Mouse (Mus musculus): ENCODE results near the gene Fyn. TPM values are rescaled to one million over a fixed set of nuclear protein-coding genes. Genes with fewer than 3 reads are reported as not detected.

Fyn gene
- total RNA-seq, 2 experiments from 2014 or later, result 46.6 to 48.6 TPM

DNA sequence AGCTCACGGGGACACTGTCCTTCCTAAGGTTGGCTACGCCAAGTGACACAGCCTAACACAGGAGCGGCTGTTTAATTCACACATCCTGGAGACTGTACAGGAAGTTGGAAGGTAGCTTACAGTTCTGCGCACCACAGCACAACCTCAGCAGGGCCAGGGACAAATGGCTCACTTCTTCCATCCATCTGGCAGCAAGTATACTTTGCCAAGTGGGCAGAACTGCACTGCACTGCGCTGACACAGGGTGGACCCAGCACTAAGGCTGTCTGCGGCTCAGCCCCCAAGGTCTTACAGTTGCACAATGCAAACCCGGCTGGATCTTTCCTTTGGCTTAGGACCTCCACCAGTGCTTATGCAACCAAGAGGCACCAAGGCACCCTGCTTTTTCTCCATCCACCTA, 138.2 kb downstream of the Fyn start:
- peak; percentile 78 for DNase-seq

DNA sequence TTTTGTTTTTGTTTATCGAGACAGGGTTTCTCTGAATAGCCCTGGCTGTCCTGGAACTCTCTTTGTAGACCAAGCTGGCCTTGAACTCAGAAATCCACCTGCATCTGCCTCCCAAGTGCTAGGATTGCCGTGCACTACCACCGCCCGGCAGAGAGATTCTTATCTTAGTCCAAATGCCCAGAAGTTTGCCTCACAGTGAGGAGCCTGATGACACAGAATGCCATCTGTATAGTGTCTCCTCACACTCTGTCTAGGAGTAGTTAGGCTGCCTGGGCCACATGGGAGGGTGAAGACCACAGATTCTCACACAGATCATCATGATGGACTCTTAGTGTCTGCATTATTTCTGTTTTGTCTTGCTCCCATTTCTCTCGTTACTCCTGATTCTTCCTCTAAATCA, 140.1 kb downstream of the Fyn start:
- no peak for DNase-seq

DNA sequence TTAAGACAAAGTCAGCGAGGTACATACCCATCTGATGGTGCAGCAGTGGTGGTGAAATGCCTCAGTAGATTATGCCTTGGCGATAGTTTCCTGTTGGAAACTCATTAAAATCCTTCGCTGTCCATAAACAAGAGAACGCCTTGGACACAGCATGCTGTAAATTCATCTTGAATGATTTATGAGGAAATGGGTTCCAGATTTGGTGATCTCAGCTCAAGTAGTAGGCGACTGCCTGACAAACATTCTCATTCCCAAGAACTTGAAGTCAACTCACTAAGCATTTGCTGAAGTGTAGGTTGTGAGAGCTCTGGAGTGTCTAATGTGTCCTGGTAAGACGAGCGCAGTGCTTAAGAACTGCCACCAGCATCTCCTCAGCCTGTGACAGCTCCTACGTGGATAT, 141.3 kb downstream of the Fyn start:
- no peak for DNase-seq

DNA sequence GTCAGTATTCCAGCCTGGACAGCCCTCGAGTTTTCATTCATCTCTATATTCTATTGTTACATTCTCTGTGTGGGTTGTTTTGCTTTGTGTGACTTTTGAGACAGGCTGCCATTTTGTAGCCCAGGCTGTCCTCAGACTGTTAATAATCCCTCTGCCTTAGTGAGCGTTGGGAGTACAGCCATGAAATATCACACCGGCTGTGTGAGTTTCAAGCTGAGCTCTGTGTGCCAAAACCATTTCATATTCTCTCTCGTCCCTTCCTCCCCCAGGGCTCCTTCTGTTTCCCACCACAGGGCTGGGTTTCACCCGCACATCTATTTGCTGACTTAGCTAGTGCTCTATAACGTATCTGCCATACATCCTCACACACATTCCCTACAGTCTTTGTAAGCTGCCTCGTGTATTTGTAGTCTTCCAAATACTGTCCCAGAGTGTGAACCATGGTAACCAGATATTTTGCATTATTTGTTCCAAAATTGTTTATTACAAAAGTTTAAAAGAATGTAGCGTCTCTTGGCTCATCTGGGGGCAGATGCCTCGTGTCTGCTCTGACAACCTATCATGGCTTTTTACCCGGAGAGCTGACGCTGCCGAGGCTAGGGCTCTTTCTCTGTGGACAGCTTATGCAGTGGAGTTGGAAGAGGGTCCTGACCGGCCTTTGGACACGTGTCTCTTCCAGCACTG, 144.1 kb downstream of the Fyn start:
- no peak for DNase-seq

DNA sequence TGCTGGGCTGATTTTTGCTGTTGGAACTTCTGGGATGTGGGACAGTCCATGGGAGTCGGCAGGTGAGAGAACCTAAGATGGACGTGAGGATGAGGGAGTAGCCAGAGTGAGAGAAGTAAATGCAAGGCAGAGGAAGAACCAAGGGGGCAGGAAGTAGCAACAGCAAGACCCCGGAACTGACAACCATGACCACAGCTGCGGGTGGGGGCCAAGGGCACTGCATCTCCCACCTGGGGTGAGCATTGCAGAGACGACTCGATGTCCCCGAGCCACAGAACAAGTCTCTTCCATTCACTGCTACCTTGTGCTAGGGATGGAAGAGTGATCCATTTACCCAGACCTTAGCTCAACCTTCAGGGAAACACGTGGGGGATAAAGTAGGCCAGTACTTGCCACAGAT, 146.3 kb downstream of the Fyn start:
- DNase-seq, result no peak

DNA sequence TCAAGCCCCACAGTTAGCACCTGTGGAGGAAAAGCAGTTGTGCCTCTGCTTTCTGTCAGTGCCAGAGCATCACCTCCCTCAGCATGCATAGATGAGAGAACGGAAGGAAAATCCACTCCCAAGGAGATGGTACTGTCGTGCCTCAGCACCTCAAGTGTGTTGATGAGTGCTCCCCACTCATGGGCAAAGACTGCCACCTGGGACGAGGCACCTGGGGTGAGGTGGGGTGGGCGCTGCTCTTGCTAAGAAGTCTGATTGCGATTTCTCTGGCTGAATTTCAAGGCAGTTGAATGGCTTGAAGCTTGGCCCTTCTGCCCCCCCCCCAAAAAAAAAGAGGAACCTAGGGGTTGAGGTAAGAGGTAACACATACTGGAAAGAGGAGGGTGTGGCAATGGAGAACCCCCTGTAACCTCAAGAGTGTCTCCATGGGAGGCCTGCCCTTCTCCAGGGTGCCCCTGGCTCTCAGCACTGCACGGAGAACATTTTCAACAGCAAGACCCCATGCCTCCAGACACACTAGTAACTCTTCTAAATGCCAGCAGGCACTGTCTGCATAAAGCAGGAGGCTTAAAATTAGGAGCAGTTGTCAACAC, 148.0 kb downstream of the Fyn start:
- no peak for DNase-seq

DNA sequence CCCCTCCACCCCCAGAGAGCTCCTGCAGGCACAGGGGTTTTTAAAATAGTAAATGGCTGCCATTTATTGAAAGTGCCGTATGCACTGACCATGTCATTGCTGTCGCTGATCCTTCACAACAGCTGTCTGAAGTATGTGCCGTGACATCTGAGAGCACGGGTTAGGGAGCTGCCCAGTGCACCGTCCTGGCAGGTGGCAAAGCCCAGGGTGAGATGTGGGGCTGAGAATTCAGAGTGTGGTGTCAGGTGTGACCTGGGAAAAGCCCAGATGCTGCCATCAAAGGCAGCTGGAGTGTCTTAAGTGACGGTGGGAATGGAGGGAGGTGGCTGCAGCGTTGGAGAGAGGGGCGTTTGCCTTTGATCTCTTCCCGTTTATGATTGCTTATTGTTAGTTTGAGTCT, 148.7 kb downstream of the Fyn start:
- DNase-seq, result no peak

DNA sequence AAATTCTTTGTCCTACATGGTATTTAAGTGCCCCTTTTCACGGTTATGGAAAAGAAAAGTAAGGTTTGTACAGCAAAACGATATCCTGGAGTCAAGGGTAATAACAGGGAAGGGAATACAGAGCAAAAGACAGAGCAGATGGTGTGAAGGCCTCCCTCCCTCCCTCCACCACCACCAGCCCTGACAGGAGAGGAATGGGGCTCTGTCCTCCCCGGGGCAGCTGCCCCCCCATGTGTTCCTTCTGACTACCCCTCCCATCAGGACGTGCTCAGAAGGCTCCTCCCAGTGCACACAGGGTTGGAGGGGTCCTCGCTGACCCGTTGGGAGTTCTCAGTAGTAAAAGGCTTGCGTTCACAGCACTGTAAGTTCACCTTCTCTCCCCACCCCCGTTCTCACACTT, 149.6 kb downstream of the Fyn start:
- no peak for DNase-seq

DNA sequence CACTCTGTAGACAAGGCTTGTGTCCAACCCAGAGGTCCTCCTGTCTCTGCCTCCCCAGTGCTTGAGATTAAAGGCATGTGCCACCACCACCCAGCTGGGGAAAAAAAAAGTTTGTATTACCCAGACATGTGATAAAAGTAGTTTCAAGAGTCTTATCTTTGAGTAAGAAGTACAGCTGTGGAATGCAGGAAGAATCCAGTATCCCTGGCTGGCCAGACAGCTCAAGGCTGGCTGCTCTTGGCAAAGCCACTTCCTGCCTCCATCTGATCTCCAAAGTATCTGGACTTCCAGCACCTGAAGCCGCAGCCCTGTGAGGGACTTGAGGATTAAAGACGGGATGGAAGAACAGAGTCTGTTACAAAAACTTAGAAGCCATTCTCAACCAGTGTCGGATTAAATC, 150.2 kb downstream of the Fyn start:
- no peak for DNase-seq

DNA sequence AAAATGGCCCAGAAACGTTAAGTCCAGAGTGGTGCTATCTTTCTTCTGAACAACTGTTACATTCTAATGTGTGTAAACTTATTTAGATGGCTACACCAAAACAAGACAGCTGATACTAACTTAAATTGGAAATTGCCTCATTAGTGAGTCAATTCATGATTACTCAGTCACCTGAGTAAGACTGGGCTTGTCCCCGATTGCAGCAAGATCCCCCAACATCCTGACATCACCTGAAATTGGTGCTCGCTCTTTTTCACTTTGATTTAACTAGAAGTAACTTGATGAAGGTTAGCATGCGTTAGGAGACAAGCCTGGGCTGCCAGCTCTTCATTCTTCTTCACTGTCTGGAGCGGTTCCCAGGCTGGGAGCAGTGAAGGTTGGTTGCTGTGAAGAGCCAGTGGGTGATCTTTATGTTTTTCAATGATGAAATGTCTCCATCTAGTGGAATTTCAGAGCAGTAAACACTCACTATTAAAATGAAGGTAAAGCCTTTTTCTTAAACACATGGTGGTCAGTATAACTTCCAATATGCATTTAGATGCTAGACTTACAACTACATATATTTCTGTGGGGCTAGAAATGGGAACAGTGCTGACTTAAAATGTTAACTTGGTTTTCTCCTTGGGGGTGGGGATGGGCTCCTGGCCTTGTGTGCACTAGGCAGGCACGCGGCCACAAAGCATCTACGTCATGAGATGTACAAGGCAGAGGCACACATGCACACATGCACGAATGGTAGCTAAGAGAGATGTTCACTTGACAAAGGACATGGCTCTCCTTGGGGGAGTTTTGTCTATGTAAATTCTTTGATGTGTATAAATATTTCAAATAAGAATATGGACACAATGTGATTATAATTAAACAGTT, 151.7 kb downstream of the Fyn start:
- peak; percentile 77 for DNase-seq

DNA sequence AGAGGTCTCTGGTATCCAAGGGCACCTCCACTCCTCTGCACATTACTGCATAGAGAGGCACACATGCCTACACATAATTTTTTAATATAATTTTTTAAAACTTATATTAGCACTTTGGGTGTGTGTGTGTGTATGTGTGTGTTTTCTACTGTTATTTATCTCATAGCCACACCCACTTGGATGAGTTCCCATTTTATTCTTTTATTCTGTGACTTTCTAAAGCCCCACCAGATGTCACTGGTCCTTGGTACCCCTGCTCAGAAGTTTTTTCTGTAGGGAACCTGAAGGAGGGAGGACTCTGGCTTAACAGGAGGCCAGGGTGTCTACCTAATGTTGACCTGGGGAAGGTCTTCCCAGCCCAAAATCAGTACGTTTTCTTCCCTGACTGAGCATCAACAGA, 152.7 kb downstream of the Fyn start:
- no peak for DNase-seq

DNA sequence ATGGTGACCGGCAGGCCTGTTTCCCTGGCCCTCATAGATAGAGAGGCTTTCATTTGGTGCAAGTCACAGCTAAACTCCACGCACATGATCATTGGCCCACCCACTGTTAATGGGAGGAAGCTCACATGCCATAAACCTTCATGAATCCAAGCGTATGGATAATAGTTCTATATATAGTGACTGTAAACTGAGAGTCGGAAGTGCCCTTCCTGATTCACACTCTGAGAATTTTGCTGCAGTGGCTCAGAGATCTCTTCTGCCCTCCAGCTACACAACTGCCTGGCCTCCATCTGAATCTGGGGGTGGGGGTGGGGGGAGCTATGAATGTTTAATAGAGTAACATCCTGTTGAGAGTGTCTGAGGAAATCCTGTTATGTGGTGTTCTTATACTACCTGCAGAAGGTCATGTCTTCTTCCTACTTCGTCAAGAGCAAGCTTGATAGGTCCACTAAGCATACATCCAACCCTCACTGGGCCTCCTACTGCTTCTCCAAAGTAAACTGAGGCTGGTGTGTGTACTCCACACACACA, 153.3 kb downstream of the Fyn start:
- no peak for DNase-seq

DNA sequence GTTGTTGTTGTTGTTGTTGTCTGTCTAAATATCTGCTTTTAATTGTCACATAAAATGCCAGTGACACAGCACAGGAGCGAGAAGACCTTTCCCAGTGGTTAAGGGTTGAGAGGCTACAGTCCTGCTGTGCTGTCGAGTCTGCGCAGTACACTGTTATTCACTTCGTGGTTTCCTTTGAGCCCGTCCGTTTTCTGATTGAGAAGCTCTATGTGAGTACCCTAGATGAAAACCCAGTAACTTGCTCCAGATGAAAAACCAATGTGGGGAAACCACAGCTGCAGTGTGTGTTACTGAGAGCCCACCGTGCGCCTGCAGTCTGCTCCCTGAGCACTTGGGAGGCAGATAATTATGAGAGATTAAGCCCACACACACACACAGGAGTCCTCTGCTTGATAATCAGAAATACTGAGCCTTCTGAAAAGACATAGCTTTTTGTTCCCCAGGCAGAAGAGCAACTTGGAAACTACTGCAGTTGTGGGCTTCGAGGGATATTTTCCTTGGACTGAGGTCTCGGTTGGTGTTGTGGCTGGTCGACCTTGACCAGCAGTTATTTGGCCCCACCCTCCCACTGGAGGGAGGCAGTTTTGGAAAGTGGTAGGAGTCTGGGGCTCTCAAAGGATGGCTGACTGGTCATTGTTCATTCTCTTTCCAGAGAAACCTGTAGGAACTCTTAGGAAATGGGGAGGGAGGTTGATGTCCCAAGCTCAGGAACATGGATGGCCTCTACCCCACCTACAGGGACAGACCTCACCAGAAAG, 154.4 kb downstream of the Fyn start:
- no peak for DNase-seq

DNA sequence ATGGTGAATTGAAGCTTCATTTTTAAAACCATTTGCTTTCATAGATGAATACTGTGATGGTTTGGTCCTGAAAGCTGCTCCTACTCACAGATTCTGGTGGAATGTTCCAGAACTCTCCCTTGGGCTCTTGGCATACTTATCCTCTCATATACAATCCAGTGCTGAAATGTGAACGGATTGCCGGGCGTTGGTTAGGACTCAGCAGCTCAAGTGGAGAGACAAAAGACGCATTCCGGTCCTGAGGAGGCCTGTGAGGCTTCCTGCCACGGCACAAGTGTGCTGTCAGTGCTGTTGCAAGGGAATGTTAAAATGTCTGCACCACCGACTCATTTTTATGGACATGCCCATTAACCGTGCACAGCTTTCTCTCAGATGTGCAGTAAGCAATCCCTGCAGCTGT, 155.7 kb downstream of the Fyn start:
- DNase-seq, result no peak

DNA sequence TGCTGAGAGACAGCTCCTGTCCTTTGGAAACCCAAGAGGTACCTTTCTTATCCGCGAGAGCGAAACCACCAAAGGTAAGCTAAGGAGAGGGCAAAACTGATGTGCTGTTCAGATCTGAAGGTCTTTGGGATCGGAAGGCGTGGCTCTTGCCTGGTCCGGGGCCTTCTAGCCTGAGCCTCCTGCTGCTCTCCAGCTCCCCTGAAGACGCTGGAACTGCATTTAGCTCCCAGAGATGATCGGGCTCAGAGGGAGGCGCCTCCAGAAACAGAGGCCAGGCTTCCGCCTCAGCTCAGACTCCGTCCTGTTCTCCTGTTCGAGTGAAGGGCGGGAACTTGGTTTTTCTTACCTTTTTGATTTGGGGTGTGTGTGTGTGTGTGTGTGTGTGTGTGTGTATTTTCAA, 156.8 kb downstream of the Fyn start:
- DNase-seq, result no peak

DNA sequence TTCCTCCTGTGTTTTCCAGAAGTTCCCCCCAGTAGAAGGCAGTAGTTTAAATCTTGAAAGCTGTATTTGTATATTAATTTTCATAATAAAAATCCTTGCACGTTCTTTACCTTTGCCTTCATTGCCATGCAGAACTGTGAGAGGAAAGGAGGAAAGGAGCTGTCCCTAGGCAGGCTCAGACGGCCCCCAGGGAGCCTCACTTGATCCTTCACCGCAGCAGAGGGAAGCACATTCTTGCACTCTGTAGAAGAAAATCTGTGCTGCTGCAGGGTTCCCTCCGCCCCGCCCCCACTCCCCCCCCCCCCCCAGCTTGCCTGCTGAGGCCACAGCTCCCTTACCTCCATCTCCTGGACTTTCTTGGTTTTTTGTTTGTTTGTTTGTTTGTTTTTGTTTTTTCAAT, 158.5 kb downstream of the Fyn start:
- DNase-seq, result no peak

DNA sequence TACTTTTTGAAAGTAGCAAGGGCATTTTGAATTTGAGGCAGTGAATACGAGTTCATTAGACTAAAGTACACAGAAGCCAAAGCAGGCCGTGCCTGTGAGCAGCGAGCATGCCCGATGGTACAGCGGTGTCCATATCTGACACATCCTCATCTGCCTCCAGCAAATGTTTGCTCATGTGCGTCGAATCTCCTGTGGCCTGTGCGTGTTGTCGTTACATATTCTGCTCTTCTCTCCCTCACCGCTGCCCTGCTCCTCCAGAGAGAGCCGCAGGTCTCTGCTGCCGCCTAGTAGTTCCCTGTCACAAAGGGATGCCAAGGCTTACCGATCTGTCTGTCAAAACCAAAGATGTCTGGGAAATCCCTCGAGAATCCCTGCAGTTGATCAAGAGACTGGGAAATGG, 160.5 kb downstream of the Fyn start:
- no peak for DNase-seq

DNA sequence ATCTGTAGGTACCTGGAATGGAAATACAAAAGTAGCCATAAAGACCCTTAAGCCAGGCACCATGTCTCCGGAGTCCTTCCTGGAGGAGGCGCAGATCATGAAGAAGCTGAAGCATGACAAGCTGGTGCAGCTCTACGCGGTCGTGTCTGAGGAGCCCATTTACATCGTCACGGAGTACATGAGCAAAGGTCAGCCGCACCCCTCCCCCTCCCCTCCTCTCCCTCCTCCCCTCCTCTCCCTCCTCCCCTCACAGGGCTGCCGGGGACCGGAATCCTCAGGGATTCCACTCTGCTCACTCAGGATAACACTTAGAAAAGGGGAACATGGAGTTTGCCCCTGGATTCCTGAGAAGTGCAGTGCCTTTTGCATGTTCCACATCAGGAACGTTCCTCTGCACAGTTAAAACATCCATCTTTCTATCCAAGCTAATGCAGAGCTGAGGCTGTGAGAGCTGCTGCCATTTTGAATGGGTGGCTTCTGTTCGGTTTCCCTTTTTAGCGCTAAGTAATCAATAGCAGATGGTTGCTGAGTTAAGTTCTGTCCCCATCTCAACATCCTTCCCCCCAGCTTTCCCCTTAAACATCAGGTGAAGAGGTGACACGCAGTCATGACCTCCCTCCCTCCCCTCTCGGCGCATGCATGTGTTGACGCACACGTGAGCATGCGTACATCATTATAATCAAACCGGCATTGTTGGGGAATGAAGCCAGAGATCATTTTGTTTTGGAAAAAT, 163.5 kb downstream of the Fyn start:
- DNase-seq, result no peak

DNA sequence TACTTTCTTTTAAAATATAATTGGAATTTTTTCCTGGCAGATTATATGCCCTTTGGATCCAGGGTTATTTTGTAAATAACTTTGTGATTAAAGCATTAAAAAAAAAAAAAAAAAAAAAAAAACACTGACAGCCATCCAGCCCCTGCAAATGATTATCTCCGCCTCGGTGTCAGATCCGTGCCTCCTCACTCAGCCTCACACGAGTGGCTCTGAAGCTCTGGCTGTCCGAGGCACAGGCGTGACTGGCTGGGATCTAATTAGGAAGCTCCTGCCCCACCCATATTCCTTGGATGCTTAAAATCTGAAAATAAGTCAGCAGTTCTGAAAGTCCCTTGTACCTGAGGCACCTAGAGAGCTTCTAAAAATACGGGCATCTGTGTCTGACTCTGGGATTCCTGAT, 164.2 kb downstream of the Fyn start:
- DNase-seq, result no peak

DNA sequence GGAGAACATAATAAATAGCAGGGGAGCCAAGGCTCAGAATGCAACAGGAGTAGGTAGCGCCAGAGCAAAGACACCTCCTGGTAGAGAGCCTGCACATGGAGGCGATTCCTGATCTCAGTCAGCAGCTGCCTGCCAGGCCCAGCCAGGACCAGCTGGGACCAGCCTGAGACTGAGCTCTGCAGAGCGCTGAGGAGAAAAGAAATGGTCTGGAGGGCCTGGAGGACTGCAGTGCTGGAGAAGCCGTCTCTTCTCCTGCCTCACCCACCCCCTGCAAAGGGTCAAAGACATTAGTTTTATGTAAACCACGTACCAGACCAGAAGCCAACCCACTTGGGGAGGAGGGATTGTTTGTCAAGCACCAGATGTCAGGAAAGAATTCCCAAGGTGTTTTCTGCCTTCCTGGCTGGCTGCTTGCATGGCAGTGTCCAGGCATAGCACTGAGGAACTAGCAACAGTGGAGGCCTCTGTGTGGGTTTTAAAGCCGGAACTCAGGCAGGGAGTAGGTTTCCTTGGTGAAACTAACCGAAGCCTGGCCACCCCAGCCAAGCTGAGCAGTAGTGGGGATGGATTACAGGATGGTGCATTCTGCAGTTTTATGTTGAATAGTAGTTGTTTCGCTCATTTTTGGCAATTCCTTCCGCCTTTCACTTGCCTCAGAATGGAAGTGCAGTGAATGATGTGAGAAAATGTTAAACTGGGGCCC, 165.8 kb downstream of the Fyn start:
- DNase-seq, result no peak

DNA sequence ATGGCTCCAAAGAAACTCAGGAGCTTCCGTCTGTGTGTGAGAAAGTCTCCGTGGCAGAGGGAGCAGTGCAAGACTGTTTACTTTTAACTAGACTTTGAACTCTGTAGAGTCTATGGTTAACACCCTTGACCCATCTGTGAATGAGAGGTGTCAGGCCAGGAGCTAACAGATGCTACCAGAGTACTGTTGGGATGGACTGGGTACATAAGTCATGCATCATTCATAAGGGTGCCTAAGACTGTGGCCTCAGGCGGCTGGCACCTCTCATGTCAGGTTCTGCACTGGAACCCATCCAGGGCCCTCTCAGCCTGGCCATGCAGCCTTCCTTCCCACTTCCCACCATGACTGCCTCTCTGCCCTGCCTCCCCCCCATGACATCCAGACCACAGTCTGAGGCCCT, 166.7 kb downstream of the Fyn start:
- DNase-seq, result no peak

All from adrenal gland, postnatal 10 days (tissue).